Mouse (Mus musculus) heart, postnatal 14 days (tissue): ENCODE measurements around the gene Kcna7. TPM values are rescaled to one million over a fixed set of nuclear protein-coding genes. Genes with fewer than 3 reads are reported as not detected.

Experiments used
- DNase-seq, 2 experiments: peaks; one replicate each; pipeline ENCODE4 v3.0.0; 2021 to 2022
- intact Hi-C: fragments of 180-260 bp; cut with DNase I; formaldehyde crosslinking; loops from one replicate; pipeline ENCODE4 v1.15.1; 2025
- total RNA-seq, 2 experiments: library from RNA; stranded (reverse); gene quantifications; 2 replicates each; pipeline ENCODE4 v1.2.3; 2021

Kcna7 gene
- total RNA-seq, 2 experiments from 2014 or later: 1.5 to 1.7 TPM

GRCm38 (mm10) chr7:45417962-45418492 lies 12.6 kb downstream of the Kcna7 start:
- intact Hi-C loops: no loop called here
- no peak for DNase-seq

GRCm38 (mm10) chr7:45419859-45420614 lies 14.6 kb downstream of the Kcna7 start:
- DNase-seq: no peak

GRCm38 (mm10) chr7:45420615-45420919 lies 15.1 kb downstream of the Kcna7 start, which contains the start of gene Lhb:
Gene Lhb, plus strand, starts transcription at chr7:45420820.
- DNase-seq: no peak
- intact Hi-C loops: no loop called here

More at GRCm38 (mm10) chr7:45419859-45420614, 14.6 kb downstream of the Kcna7 start:
- intact Hi-C loops: no loop called here

- DNase-seq: no peak
- intact Hi-C loops: no loop called here
Observed at GRCm38 (mm10) chr7:45421194-45421593, 15.7 kb downstream of the Kcna7 start.

GRCm38 (mm10) chr7:45426556-45426955 lies 21.1 kb downstream of the Kcna7 start:
- no peak for DNase-seq
- intact Hi-C loops: no loop called here

- DNase-seq: no peak
- intact Hi-C loops: loop anchor here (2.0 kb wide), 1 partner anchor 27 kb away; no protein-coding TSS in a partner anchor
Observed at GRCm38 (mm10) chr7:45433835-45434202, 28.4 kb downstream of the Kcna7 start.

GRCm38 (mm10) chr7:45434203-45435015 lies 29.0 kb downstream of the Kcna7 start, which contains the start of gene Gys1:
Gene Gys1, plus strand, starts transcription at chr7:45434844.
- DNase-seq: peak; percentile 100
- intact Hi-C loops: loop anchor here (2.0 kb wide), 1 partner anchor 28 kb away; no protein-coding TSS in a partner anchor

- intact Hi-C loops: loop anchor here (2.0 kb wide), 1 partner anchor 28 kb away; no protein-coding TSS in a partner anchor
- no peak for DNase-seq
Observed at GRCm38 (mm10) chr7:45435038-45435437, 29.6 kb downstream of the Kcna7 start.

- intact Hi-C loops: no loop called here
- no peak for DNase-seq
Observed at GRCm38 (mm10) chr7:45436444-45436843, 31.0 kb downstream of the Kcna7 start.

GRCm38 (mm10) chr7:45437046-45437445 lies 31.6 kb downstream of the Kcna7 start:
- DNase-seq: no peak
- intact Hi-C loops: no loop called here

- peak in 1 of 2 experiments; percentile 17 for DNase-seq
- intact Hi-C loops: no loop called here
Observed at GRCm38 (mm10) chr7:45437521-45438276, 32.2 kb downstream of the Kcna7 start, which contains the start of gene Ruvbl2. Gene Ruvbl2, minus strand, starts transcription at chr7:45438096.

GRCm38 (mm10) chr7:45443526-45444420 lies 38.3 kb downstream of the Kcna7 start:
- intact Hi-C loops: no loop called here
- no peak for DNase-seq

GRCm38 (mm10) chr7:45446589-45446988 lies 41.1 kb downstream of the Kcna7 start:
- no peak for DNase-seq
- intact Hi-C loops: no loop called here

GRCm38 (mm10) chr7:45447325-45447990 lies 42.0 kb downstream of the Kcna7 start:
- peak in 1 of 2 experiments; percentile 54 for DNase-seq
- intact Hi-C loops: no loop called here

- intact Hi-C loops: loop anchor here (5.0 kb wide), 1 partner anchor 112 kb away; no protein-coding TSS in a partner anchor
- DNase-seq: no peak
Observed at GRCm38 (mm10) chr7:45449974-45450373, 44.5 kb downstream of the Kcna7 start.

GRCm38 (mm10) chr7:45451344-45451982 lies 46.0 kb downstream of the Kcna7 start:
- DNase-seq: peak; percentile 83 to 91
- intact Hi-C loops: loop anchor here (5.0 kb wide), 1 partner anchor 111 kb away; no protein-coding TSS in a partner anchor

- DNase-seq: no peak
- intact Hi-C loops: loop anchor here (5.0 kb wide), 1 partner anchor 107 kb away; no protein-coding TSS in a partner anchor
Observed at GRCm38 (mm10) chr7:45454971-45455370, 49.5 kb downstream of the Kcna7 start.
